ENCODE assay signal across 13 mouse cellular contexts in genomic region chr16:66603825-66604224, GRCm38 (mm10).
"Had no signal": no experiment of that assay in that cellular context is flagged by ENCODE, and none has a peak within 500 bp of the region (broad histone marks: within the 10 kb centered on the region; RNA-seq: fewer than 3 reads in every experiment).

No protein-coding gene starts in this region.

- H3K27me3 ChIP-seq: kidney, embryonic 15.5 days; liver, embryonic 15.5 days; midbrain, embryonic 12.5 days had no signal

- H3K27ac ChIP-seq: kidney, embryonic 15.5 days; left cerebral cortex, adult 2 months; limb, embryonic 10.5 days; liver, embryonic 15.5 days; midbrain, embryonic 12.5 days; stomach, postnatal 0 days had no signal

- H3K4me3 ChIP-seq: kidney, embryonic 15.5 days; left cerebral cortex, adult 2 months; limb, embryonic 10.5 days; liver, embryonic 15.5 days; midbrain, embryonic 12.5 days had no signal

- H3K4me2 ChIP-seq: kidney, embryonic 15.5 days; liver, embryonic 11.5 days; liver, embryonic 15.5 days; midbrain, embryonic 12.5 days had no signal

- H3K9ac ChIP-seq: kidney, embryonic 15.5 days; liver, embryonic 15.5 days; midbrain, embryonic 12.5 days had no signal

- H3K9me3 ChIP-seq: kidney, embryonic 15.5 days; limb, embryonic 10.5 days; liver, embryonic 15.5 days; midbrain, embryonic 12.5 days had no signal

- ATAC-seq: lung, postnatal 0 days had no signal

- H3K4me1 ChIP-seq: kidney, embryonic 15.5 days; limb, embryonic 10.5 days; liver, embryonic 15.5 days; midbrain, embryonic 12.5 days had no signal

- DNase-seq: kidney, adult 2 months; kidney, postnatal 25 days; lung, adult 2 months; lung, postnatal 36 days; thymus, postnatal 4 days had no signal

- H3K36me3 ChIP-seq: kidney, embryonic 15.5 days; limb, embryonic 10.5 days; liver, embryonic 15.5 days; midbrain, embryonic 12.5 days had no signal
